Mouse (Mus musculus) macrophage (primary cell): ENCODE data around the gene Gdf5. TPM values are rescaled to one million over a fixed set of nuclear protein-coding genes. Genes with fewer than 3 reads are reported as not detected.
"Not testable (repeated sequence)": the region's sequence is repeated elsewhere in the genome, so short reads cannot be mapped to it uniquely, and the experiment has no call there.

Source experiments
- H3K27ac ChIP-seq: fragments of 350-480 bp; formaldehyde crosslinking; 2 replicates; pipeline ENCODE4 v1.9.0; 2021
- H3K36me3 ChIP-seq: fragments of 350-480 bp; formaldehyde crosslinking; 2 replicates; pipeline ENCODE4 v1.9.0; 2021; ENCODE audit errors: inconsistent target
- H3K4me3 ChIP-seq: fragments of 350-480 bp; formaldehyde crosslinking; 2 replicates; pipeline ENCODE4 v1.9.0; 2021; ENCODE audit errors: inconsistent target
- H3K79me2 ChIP-seq: fragments of 350-480 bp; formaldehyde crosslinking; 2 replicates; pipeline ENCODE4 v1.9.0; 2021; ENCODE audit errors: inconsistent target
- WGBS: methylation state at CpG from one replicate; pipeline ENCODE4 v1.1.7; 2026; ENCODE audit warnings: inconsistent platforms; ENCODE audit not compliant: missing documents; 5-methylcytosine and 5-hydroxymethylcytosine counted together
- polyA plus RNA-seq: library from polyadenylated mRNA; stranded (reverse); fragments of 250-400 nt; gene quantifications from 3 replicates; pipeline ENCODE4 v1.2.4, GENCODE M21; 2018; ENCODE audit warnings: inconsistent platforms

Gdf5 gene
- polyA plus RNA-seq, 1 experiment from 2014 or later = not detected

DNA sequence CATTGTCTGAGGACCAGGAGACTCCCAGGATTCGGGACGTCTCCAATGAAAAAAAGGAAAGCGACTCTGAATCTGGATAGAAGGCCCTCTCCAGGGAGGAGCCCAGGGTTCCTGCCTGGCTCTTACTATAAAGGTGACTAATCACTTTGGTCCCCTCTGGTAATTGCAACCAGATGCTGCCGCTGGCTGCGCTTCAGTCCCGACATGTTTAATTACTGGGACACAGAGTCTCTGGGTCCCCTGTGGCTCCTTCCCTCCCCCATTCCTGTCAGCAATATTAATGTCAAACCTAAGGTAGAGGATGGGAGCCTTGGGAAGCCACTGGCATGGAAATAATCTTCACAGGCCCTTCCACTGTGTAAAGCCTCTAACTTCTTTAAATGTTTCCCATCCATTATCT lies 4.2 kb upstream of the Gdf5 start:
- Histone ChIP-seq H3K4me3 (no peak overlapping the region), H3K27ac (no peak overlapping the region), H3K36me3 (no peaks in the 10 kb centered on the region), H3K79me2 (no peaks in the 10 kb centered on the region)
- WGBS = 71% methylated on average over 6 of the region's 6 CpGs

DNA sequence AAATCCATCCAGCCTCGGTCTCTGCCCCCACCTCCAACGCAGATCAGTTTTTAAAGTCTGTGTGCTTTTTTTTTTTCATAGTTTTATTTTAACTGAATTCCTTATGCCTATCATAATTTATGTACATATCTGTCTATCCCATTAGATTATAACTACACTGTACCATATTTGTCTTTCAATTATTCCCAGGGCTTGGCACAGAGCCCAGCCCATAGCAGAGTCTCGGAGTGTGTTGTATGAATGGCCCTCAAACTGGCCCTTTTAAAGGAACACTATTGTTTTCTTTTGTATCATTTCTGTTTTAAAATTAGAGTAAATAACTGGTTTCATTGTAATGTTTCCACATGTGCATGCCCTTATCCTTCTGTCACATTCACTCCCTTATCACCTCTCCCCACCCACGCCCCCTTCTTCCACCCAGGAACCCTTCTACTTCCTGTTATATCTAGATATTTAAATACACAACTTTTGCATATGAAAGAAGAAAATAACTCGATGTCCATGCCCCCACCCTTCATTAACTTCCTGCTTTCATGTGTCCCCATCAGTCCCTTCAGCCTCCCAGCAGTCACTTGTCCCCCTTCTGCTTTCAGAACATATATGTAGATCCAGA lies 2.3 kb upstream of the Gdf5 start:
- Histone ChIP-seq H3K36me3 (no peaks in the 10 kb centered on the region), H3K79me2 (no peaks in the 10 kb centered on the region), H3K27ac (no peak overlapping the region), H3K4me3 (no peak overlapping the region)
- WGBS = 51% methylated on average over 5 of the region's 5 CpGs

- H3K4me3 ChIP-seq = no peak overlapping the region
- H3K79me2 ChIP-seq = no peaks in the 10 kb centered on the region
- WGBS = 79% methylated on average over 4 of the region's 4 CpGs
- H3K27ac ChIP-seq = no peak overlapping the region
- no peaks in the 10 kb centered on the region for H3K36me3 ChIP-seq
Measured at GRCm38 (mm10) chr2:155946499-155946898, 1.3 kb upstream of the Gdf5 start.

DNA sequence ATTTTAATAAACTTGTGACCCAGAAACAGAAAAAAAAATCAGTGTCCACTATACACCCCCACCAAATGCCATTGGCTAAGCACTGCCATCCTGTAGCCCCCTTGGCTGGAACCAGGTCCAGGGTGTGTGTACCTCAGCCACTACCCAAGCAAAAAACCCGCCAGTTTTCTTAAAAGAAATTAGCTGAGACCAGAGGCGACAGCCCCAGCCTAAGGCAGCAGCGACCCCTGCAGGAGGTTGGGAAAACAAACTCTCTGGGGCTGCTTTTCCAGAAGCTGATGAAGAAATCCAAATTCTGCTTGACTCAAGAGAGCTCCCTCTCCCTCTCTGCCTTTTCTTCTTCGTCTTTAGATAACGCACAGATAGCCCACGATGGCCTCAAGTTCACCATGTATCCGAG lies 902 bp upstream of the Gdf5 start:
- Histone ChIP-seq H3K79me2 (no peaks in the 10 kb centered on the region), H3K4me3 (no peak overlapping the region), H3K36me3 (no peaks in the 10 kb centered on the region), H3K27ac (no peak overlapping the region)
- WGBS = 8% methylated on average over 6 of the region's 7 CpGs

DNA sequence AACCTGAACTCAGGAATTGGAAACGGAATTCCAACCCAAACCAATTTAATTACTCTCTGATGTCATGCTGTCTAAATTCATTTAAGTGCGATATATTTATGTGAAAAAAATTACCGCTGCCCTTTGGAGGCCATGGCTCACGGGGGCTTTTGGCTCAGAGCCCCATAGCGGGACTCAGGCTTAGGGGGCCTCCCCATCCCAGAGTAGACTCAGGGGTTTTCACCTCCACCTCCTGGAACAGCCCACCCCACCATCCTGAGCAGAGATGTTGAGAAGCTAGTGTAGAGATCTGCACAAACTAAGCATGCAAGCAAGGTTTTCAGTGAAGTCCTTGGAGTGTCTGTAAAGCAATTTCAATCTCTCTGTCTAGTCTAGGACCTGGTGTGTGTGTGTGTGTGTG lies 413 bp upstream of the Gdf5 start:
- Histone ChIP-seq H3K36me3 (no peaks in the 10 kb centered on the region), H3K27ac (no peak overlapping the region), H3K79me2 (no peaks in the 10 kb centered on the region), H3K4me3 (no peak overlapping the region)
- 91% methylated on average over 4 of the region's 5 CpGs for WGBS

DNA sequence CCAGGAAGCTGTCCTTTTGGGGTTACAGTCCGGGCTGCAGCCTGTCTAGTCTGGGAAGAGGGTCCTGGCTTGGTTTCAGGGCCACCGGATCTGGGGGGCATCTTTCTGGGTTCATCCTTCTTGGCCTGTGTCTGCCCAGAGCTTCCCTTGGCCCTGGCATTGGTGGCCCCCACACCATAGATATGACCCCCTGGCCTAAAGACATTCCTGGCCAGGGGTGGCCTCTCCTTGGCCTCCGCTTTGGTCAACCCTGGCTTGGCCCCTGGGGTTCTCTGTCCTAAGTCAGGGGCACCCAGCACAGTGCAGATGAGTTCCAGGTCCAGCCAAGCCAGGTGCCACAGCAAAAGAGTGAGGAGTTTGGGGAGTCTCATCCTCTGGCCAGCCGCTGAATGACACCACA lies 482 bp downstream of the Gdf5 start:
- 97% methylated on average over 4 of the region's 4 CpGs for WGBS

DNA sequence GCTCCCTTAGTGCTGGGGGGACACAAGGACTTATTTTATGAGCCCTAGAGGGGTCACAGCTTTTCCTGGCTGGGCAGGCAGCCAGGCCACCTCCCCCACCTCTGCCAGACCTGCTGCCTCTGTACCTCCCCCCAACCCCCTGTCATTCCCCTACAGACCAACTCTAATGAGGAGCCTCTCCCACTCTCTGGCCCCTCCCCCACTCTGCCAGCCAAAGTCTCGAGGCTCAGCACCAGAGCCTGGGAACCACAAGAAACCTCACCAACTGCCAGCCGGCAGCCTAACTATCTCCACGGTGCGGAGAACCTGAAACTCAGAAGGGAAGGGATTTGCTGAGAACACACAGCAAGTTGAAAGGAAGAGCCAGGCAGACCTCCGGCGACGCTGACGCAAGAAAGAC lies 1.7 kb downstream of the Gdf5 start:
- 33% methylated on average over 8 of the region's 8 CpGs for WGBS
- no peaks in the 10 kb centered on the region for H3K79me2 ChIP-seq
- H3K27ac ChIP-seq = no peak overlapping the region
- no peaks in the 10 kb centered on the region for H3K36me3 ChIP-seq
- H3K4me3 ChIP-seq = no peak overlapping the region

More for the DNA sequence above, 482 bp downstream of the Gdf5 start:
- Histone ChIP-seq H3K79me2 (no peaks in the 10 kb centered on the region), H3K4me3 (no peak overlapping the region), H3K36me3 (no peaks in the 10 kb centered on the region), H3K27ac (no peak overlapping the region)

GRCm38 (mm10) chr2:155941697-155942442 lies 3.3 kb downstream of the Gdf5 start:
- H3K79me2 ChIP-seq = no peaks in the 10 kb centered on the region
- no peaks in the 10 kb centered on the region for H3K36me3 ChIP-seq
- H3K27ac ChIP-seq = no peak overlapping the region
- no peak overlapping the region for H3K4me3 ChIP-seq
- WGBS = 93% methylated on average over 40 of the region's 40 CpGs

DNA sequence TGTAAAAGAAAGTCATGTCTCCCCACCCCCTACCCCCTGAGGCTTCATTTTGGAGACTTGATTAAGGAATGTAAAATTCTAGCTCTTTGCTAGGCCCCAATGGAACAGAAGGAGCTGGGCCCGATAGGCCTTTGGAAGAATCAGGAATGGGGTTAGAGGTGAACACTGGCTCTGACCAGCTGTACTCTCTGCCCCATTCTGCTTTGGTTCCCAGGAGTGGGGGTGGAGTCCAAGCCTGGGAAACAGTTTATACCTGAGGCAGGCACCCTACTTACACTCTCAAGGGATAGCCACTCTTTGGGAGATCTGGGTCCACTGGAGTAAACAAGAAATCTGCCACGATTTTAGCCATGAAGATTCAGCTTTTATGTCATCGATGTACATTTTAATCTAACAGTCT lies 4.5 kb downstream of the Gdf5 start, which contains the start of gene Gm15557:
Gene Gm15557, plus strand, starts transcription at position 48 of the 400 bp plus-strand sequence.
- Histone ChIP-seq H3K4me3 (no peak within 1 kb of the TSS), H3K36me3 (no peaks in the 10 kb centered on the region), H3K79me2 (no peaks in the 10 kb centered on the region), H3K27ac (no peak within 1 kb of the TSS)
- WGBS = 93% methylated on average over 3 of the region's 3 CpGs

GRCm38 (mm10) chr2:155939897-155940529 lies 5.2 kb downstream of the Gdf5 start:
- Histone ChIP-seq H3K79me2 (no peaks in the 10 kb centered on the region), H3K36me3 (no peaks in the 10 kb centered on the region), H3K27ac (no peak overlapping the region), H3K4me3 (no peak overlapping the region)
- 34% methylated on average over 7 of the region's 7 CpGs for WGBS

- peaks cover 50% of the 10 kb centered on the region for H3K79me2 ChIP-seq
- peak within 1 kb of the TSS; percentile 74 for H3K27ac ChIP-seq
- no peaks in the 10 kb centered on the region for H3K36me3 ChIP-seq
- WGBS = 1% methylated on average over 33 of the region's 38 CpGs
- H3K4me3 ChIP-seq = peak within 1 kb of the TSS; percentile 79
Measured at GRCm38 (mm10) chr2:155929531-155930442, 15.4 kb downstream of the Gdf5 start, which contains the start of gene Uqcc1. Gene Uqcc1 (minus strand): TSS chr2:155930310.

GRCm38 (mm10) chr2:155928711-155929345 lies 16.3 kb downstream of the Gdf5 start:
- H3K36me3 ChIP-seq = no peaks in the 10 kb centered on the region
- H3K27ac ChIP-seq = no peak overlapping the region
- peaks cover 60% of the 10 kb centered on the region for H3K79me2 ChIP-seq
- H3K4me3 ChIP-seq = peak overlapping the region; percentile 79
- 74% methylated on average over 7 of the region's 7 CpGs for WGBS

GRCm38 (mm10) chr2:155925213-155925612 lies 20.0 kb downstream of the Gdf5 start:
- WGBS = 70% methylated on average over 2 of the region's 6 CpGs
- not testable (repeated sequence) for H3K4me3 ChIP-seq, H3K36me3 ChIP-seq, H3K27ac ChIP-seq
- peaks cover 80% of the 10 kb centered on the region for H3K79me2 ChIP-seq

DNA sequence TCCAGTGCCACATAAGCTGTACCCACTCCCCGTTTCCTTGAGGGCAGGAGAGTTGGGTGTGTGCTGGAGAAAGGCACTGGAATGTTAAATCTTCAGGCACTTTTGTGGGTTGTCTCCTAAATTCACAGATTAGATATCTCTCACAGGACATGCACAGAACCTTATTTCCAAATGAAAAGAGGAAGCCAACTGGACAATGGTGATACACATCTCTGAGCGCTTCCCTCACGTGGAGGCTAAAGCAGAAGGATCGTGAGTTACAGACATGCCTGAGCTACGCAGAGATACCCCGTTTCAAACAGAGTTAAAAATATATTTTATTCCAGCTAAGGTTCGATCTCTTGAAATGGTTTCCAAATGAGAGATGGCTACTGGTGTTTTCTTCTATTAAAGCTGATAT lies 22.0 kb downstream of the Gdf5 start:
- Histone ChIP-seq H3K4me3 (no peak overlapping the region), H3K27ac (no peak overlapping the region), H3K36me3 (peaks cover 5% of the 10 kb centered on the region; the same call in 1 of the 2 replicates), H3K79me2 (peaks cover 63% of the 10 kb centered on the region)
- 80% methylated on average over 7 of the region's 7 CpGs for WGBS
